Mouse (Mus musculus): ENCODE measurements around the gene Pnpla3. TPM values are rescaled to one million over a fixed set of nuclear protein-coding genes. Genes with fewer than 3 reads are reported as not detected.

The Pnpla3 gene
- polyA plus RNA-seq, 1 experiment, result not detected

GRCm38 (mm10) chr15:84226918-84227317 lies 59.3 kb downstream of the Pnpla3 start:
- WGBS, result 91% methylated on average over 15 of the region's 15 CpGs
- H3K4me1 ChIP-seq (ENCODE audit: control insufficient read depth, insufficient read depth, low read length), result no peaks in the 10 kb centered on the region; the same call in 1 of the 2 replicates
- TF ChIP-seq POLR2A (IDR thresholded peaks at IDR 0.05; ENCODE audit: borderline replicate concordance, control insufficient read depth, low read depth, low read length), result no peak
- TF ChIP-seq CTCF (IDR thresholded peaks at IDR 0.05; ENCODE audit: control insufficient read depth, insufficient read depth, low read length), result no peak
- H3K4me3 ChIP-seq (replicated peaks; ENCODE audit: control insufficient read depth, low read depth, low read length), result no peak overlapping the region
- H3K27ac ChIP-seq (ENCODE audit: control insufficient read depth, insufficient read depth, low read depth, low read length, poor library complexity), result no peak overlapping the region

- TF ChIP-seq CTCF (IDR thresholded peaks at IDR 0.05; ENCODE audit: control insufficient read depth, insufficient read depth, low read length) (no peak), POLR2A (IDR thresholded peaks at IDR 0.05; ENCODE audit: borderline replicate concordance, control insufficient read depth, low read depth, low read length) (no peak)
- Histone ChIP-seq H3K4me3 (replicated peaks; ENCODE audit: control insufficient read depth, low read depth, low read length) (no peak overlapping the region), H3K4me1 (ENCODE audit: control insufficient read depth, insufficient read depth, low read length) (no peaks in the 10 kb centered on the region; the same call in none of the 2 replicates), H3K27ac (ENCODE audit: control insufficient read depth, insufficient read depth, low read depth, low read length, poor library complexity) (peak overlapping the region; percentile 56)
- WGBS, result 29% methylated on average over 5 of the region's 5 CpGs
Measured at GRCm38 (mm10) chr15:84230661-84231060, 63.0 kb downstream of the Pnpla3 start.

GRCm38 (mm10) chr15:84231113-84231712 lies 63.6 kb downstream of the Pnpla3 start:
- Histone ChIP-seq H3K4me3 (replicated peaks; ENCODE audit: control insufficient read depth, low read depth, low read length) (peak overlapping the region; percentile 98), H3K27ac (ENCODE audit: control insufficient read depth, insufficient read depth, low read depth, low read length, poor library complexity) (peak overlapping the region; percentile 82), H3K4me1 (ENCODE audit: control insufficient read depth, insufficient read depth, low read length) (no peaks in the 10 kb centered on the region; the same call in none of the 2 replicates)
- 1% methylated on average over 16 of the region's 16 CpGs for WGBS
- TF ChIP-seq POLR2A (IDR thresholded peaks at IDR 0.05; ENCODE audit: borderline replicate concordance, control insufficient read depth, low read depth, low read length) (peak; percentile 28; the same call in 1 of the 2 replicates), CTCF (IDR thresholded peaks at IDR 0.05; ENCODE audit: control insufficient read depth, insufficient read depth, low read length) (no peak)

- WGBS, result 3% methylated on average over 53 of the region's 53 CpGs
- TF ChIP-seq POLR2A (IDR thresholded peaks at IDR 0.05; ENCODE audit: borderline replicate concordance, control insufficient read depth, low read depth, low read length) (peak; percentile 7; the same call in 1 of the 2 replicates), CTCF (IDR thresholded peaks at IDR 0.05; ENCODE audit: control insufficient read depth, insufficient read depth, low read length) (no peak)
- peaks cover 1% of the 10 kb centered on the region for H3K4me1 ChIP-seq (ENCODE audit: control insufficient read depth, insufficient read depth, low read length)
- peak within 1 kb of the TSS; percentile 82 for H3K27ac ChIP-seq (ENCODE audit: control insufficient read depth, insufficient read depth, low read depth, low read length, poor library complexity)
- H3K4me3 ChIP-seq (replicated peaks; ENCODE audit: control insufficient read depth, low read depth, low read length), result peak within 1 kb of the TSS; percentile 98
Measured at GRCm38 (mm10) chr15:84231721-84232561, 64.3 kb downstream of the Pnpla3 start, which contains the start of gene Parvb. Gene Parvb (plus strand): TSS chr15:84232043.

GRCm38 (mm10) chr15:84232609-84233008 lies 65.0 kb downstream of the Pnpla3 start:
- H3K4me1 ChIP-seq (ENCODE audit: control insufficient read depth, insufficient read depth, low read length), result peaks cover 1% of the 10 kb centered on the region

GRCm38 (mm10) chr15:84234794-84235581 lies 67.4 kb downstream of the Pnpla3 start:
- WGBS, result 80% methylated on average over 7 of the region's 7 CpGs
- no peak overlapping the region for H3K4me3 ChIP-seq (replicated peaks; ENCODE audit: control insufficient read depth, low read depth, low read length)
- TF ChIP-seq CTCF (IDR thresholded peaks at IDR 0.05; ENCODE audit: control insufficient read depth, insufficient read depth, low read length) (no peak), POLR2A (IDR thresholded peaks at IDR 0.05; ENCODE audit: borderline replicate concordance, control insufficient read depth, low read depth, low read length) (no peak)
- H3K27ac ChIP-seq (ENCODE audit: control insufficient read depth, insufficient read depth, low read depth, low read length, poor library complexity), result no peak overlapping the region
- peaks cover 1% of the 10 kb centered on the region; the same call in 1 of the 2 replicates for H3K4me1 ChIP-seq (ENCODE audit: control insufficient read depth, insufficient read depth, low read length)

More at GRCm38 (mm10) chr15:84232609-84233008, 65.0 kb downstream of the Pnpla3 start:
- WGBS, result 74% methylated on average over 8 of the region's 8 CpGs
- H3K27ac ChIP-seq (ENCODE audit: control insufficient read depth, insufficient read depth, low read depth, low read length, poor library complexity), result peak overlapping the region; percentile 3; the same call in 1 of the 2 replicates
- no peak for TF ChIP-seq CTCF (IDR thresholded peaks at IDR 0.05; ENCODE audit: control insufficient read depth, insufficient read depth, low read length)
- no peak for TF ChIP-seq POLR2A (IDR thresholded peaks at IDR 0.05; ENCODE audit: borderline replicate concordance, control insufficient read depth, low read depth, low read length)
- H3K4me3 ChIP-seq (replicated peaks; ENCODE audit: control insufficient read depth, low read depth, low read length), result peak overlapping the region; percentile 50

GRCm38 (mm10) chr15:84235646-84236045 lies 68.0 kb downstream of the Pnpla3 start:
- 10% methylated on average over 7 of the region's 7 CpGs for WGBS
- H3K4me1 ChIP-seq (ENCODE audit: control insufficient read depth, insufficient read depth, low read length), result peaks cover 1% of the 10 kb centered on the region; the same call in 1 of the 2 replicates
- H3K4me3 ChIP-seq (replicated peaks; ENCODE audit: control insufficient read depth, low read depth, low read length), result no peak overlapping the region
- H3K27ac ChIP-seq (ENCODE audit: control insufficient read depth, insufficient read depth, low read depth, low read length, poor library complexity), result no peak overlapping the region
- TF ChIP-seq POLR2A (IDR thresholded peaks at IDR 0.05; ENCODE audit: borderline replicate concordance, control insufficient read depth, low read depth, low read length), result no peak
- TF ChIP-seq CTCF (IDR thresholded peaks at IDR 0.05; ENCODE audit: control insufficient read depth, insufficient read depth, low read length), result no peak

Other genes starting within 250 kb of the Pnpla3 start
- not detected in 2 replicates for gene Efcab6, start 102.5 kb upstream of the Pnpla3 start, polyA plus RNA-seq (2011; ENCODE audit: insufficient read depth, insufficient read length, low replicate concordance, missing spikeins)
- gene Sult4a1, start 62.1 kb upstream of the Pnpla3 start, polyA plus RNA-seq (2011; ENCODE audit: insufficient read depth, insufficient read length, low replicate concordance, missing spikeins), result 1.7 TPM in 1 of 2 replicates, not detected in the other
- not detected in 2 replicates for gene Pnpla5, start 44.7 kb upstream of the Pnpla3 start, polyA plus RNA-seq (2011; ENCODE audit: insufficient read depth, insufficient read length, low replicate concordance, missing spikeins)
- 24.7 and 37.1 TPM in 2 replicates for gene Samm50, start 24.4 kb downstream of the Pnpla3 start, polyA plus RNA-seq (2011; ENCODE audit: insufficient read depth, insufficient read length, low replicate concordance, missing spikeins)
- gene Parvb, start 64.2 kb downstream of the Pnpla3 start, polyA plus RNA-seq (2011; ENCODE audit: insufficient read depth, insufficient read length, low replicate concordance, missing spikeins), result 85.2 and 120 TPM in 2 replicates
- gene Parvg, start 156.2 kb downstream of the Pnpla3 start, polyA plus RNA-seq (2011; ENCODE audit: insufficient read depth, insufficient read length, low replicate concordance, missing spikeins), result 25.8 and 35.4 TPM in 2 replicates